Mouse (Mus musculus) brain, embryonic 14.5 days (tissue): Measurements from ENCODE around the gene B4galnt4.

Experiments
- CTCF ChIP-seq: fragments of 200-500 bp; IDR thresholded peaks from 2 replicates; pipeline ENCODE4 v1.5.1; 2012; ENCODE audit warnings: inconsistent platforms, mild to moderate bottlenecking, moderate library complexity, borderline replicate concordance; ENCODE audit not compliant: insufficient read depth, insufficient read length; ENCODE audit errors: extremely low read depth
- POLR2A ChIP-seq: fragments of 200-500 bp; IDR thresholded peaks from 2 replicates; pipeline ENCODE4 v1.6.1; 2012; ENCODE audit warnings: mild to moderate bottlenecking, inconsistent platforms, borderline replicate concordance; ENCODE audit not compliant: poor library complexity, insufficient read depth, insufficient read length, severe bottlenecking; ENCODE audit errors: extremely low read depth

- no peak for TF ChIP-seq POLR2A
- TF ChIP-seq CTCF = no peak
Observed at GRCm38 (mm10) chr7:141052016-141052415, 8.9 kb upstream of the B4galnt4 start.
